Mouse (Mus musculus) limb, embryonic 15.5 days (tissue): Measurements from ENCODE around the gene Poldip3. TPM values are rescaled to one million over a fixed set of nuclear protein-coding genes. Genes with fewer than 3 reads are reported as not detected.
A peak's percentile ranks its signal among the peaks of the same experiment; 100 is the strongest.

Source experiments
- ATAC-seq: fragments of 200-750 bp; cut with Nextera tagmentation; 2 replicates; pipeline ENCODE4 v1.8.0; 2017; ENCODE audit warnings: low read depth, moderate TSS enrichment; ENCODE audit not compliant: insufficient number of reproducible peaks, low FRiP score, low TSS enrichment
- H3K27ac ChIP-seq: fragments of 300-500 bp; sonication (generic); 2 replicates; pipeline ENCODE4 v1.5.1; 2015; ENCODE audit warnings: moderate library complexity, mild to moderate bottlenecking, inconsistent platforms
- H3K27me3 ChIP-seq: fragments of 300-500 bp; sonication (generic); 2 replicates; pipeline ENCODE4 v1.6.1; 2015; ENCODE audit warnings: inconsistent platforms
- H3K36me3 ChIP-seq: fragments of 300-500 bp; sonication (generic); 2 replicates; pipeline ENCODE4 v1.6.1; 2015; ENCODE audit warnings: inconsistent platforms
- H3K4me1 ChIP-seq: fragments of 300-500 bp; sonication (generic); 2 replicates; pipeline ENCODE4 v1.6.1; 2015; ENCODE audit warnings: inconsistent platforms
- H3K4me2 ChIP-seq: fragments of 300-500 bp; sonication (generic); 2 replicates; pipeline ENCODE4 v1.6.1; 2015; ENCODE audit warnings: mild to moderate bottlenecking, inconsistent platforms
- H3K4me3 ChIP-seq: fragments of 300-500 bp; sonication (generic); 2 replicates; pipeline ENCODE4 v1.5.1; 2015; ENCODE audit warnings: mild to moderate bottlenecking, inconsistent platforms
- H3K9ac ChIP-seq: fragments of 300-500 bp; sonication (generic); 2 replicates; pipeline ENCODE4 v1.6.1; 2015; ENCODE audit warnings: inconsistent platforms
- H3K9me3 ChIP-seq: fragments of 300-500 bp; sonication (generic); 2 replicates; pipeline ENCODE4 v1.6.1; 2016; ENCODE audit warnings: inconsistent platforms
- WGBS: fragments of 180-500 bp; shearing (Covaris S2); methylation state at CpG from one replicate; pipeline ENCODE4 v1.1.7; 2015; 5-methylcytosine and 5-hydroxymethylcytosine counted together
- polyA plus RNA-seq: library from polyadenylated mRNA; unstranded; fragments of >200 nt; fragmentation: Nextera tagmentation; extraction: Ambion mirVana; gene quantifications from 2 replicates; pipeline ENCODE4 v1.2.1, GENCODE M21; 2015

Gene Poldip3
- polyA plus RNA-seq, 1 experiment from 2014 or later, result 137 TPM

DNA sequence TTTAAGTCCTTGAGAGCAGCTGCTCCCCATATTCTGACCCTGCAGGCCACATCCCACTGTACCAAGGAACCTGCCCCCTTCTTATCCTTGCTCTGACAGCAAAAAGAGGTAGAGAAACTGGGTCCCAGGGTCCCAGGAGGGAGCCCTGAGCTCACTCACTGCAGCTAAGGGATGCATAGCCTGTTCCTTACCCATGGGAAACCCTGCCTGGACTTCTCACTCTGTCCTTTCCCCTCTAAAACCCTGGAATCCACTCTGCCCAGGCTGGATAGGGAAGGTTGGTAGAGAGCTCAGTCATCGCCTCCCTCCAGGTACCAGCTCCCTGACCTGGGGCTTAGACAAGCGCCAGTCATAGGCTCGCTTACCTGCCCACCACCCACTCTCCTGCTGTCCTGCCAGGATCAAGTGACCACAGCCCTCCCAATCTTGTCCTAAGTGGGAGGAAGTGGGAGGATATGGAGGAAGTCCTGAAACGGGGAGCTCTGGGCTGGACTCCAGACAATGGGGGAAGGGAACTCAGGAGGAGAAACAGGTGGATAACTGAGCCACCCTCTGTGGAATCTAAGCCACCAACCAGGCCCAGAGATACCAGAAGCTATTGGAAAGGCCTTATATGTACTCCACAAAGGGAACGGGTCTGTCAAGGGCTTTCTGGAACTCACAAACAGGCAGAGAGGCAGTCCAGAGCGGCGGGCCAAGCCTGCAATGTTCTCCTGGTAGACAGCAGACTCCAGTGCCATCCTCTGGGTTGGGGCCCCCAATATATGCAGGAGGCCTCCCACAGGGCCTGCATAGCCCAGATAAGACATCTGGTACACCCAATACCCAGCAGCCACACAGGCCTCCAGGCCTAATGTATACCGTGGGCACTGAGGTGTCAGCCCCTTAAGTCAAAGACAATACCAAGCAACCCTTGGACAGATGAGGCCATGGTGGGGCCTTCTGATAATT is 20.9 kb upstream of the Poldip3 start:
- no peaks in the 10 kb centered on the region for H3K27me3 ChIP-seq
- H3K4me2 ChIP-seq, result no peak overlapping the region
- no peak for ATAC-seq
- 75% methylated on average over 8 of the region's 8 CpGs for WGBS
- H3K4me1 ChIP-seq, result peaks cover 59% of the 10 kb centered on the region
- no peak overlapping the region for H3K27ac ChIP-seq
- no peak overlapping the region for H3K9ac ChIP-seq
- H3K4me3 ChIP-seq, result no peak overlapping the region
- no peaks in the 10 kb centered on the region for H3K9me3 ChIP-seq
- 0 out of 2 replicates have a peak, but pooled peaks cover 5% of the 10 kb centered on the region for H3K36me3 ChIP-seq

DNA sequence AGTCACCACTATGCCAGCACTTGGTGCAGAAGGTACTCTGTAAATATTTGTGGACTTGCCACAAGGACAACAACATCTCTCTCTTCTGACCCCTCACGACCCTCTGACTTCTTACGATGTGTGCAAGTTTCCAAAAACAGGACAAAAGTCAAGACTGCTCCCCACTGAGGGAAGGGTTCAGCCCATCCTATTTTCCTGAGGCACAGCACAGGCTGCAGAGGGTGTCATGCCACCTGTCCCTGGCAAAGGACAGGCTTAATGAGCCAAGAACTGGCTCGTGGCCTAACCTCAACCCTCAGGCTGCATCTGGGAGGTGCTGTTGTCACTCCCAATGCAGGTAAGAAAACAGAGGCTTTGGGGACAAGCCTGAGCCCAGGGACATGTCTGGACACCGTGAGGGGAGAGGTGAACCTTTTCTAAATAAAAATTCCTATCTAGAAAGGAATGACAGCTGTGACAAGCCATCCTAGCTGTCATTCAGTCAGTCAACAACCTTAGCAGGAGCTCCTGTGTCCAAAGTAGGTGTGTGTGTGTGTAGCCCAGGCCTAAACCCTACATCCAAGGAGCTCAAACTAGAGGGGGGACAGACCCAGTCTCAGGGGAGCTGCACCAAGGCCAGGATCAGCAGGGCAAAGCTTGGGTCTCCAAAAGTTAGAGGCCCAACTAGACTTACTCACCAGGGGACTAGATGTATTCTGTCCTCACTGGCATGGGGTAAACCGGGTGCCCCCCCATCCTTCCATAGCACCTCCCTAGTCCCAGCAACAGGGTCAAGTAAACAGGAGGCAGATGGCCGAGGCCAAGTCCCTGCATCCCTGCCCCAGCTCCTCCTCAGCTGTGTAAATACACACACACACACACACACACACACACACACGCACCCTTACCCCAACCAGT is 19.9 kb upstream of the Poldip3 start:
- no peaks in the 10 kb centered on the region for H3K9me3 ChIP-seq
- no peaks in the 10 kb centered on the region for H3K27me3 ChIP-seq
- H3K4me2 ChIP-seq, result no peak overlapping the region
- H3K4me3 ChIP-seq, result no peak overlapping the region
- ATAC-seq, result no peak
- H3K4me1 ChIP-seq, result peaks cover 62% of the 10 kb centered on the region
- H3K27ac ChIP-seq, result no peak overlapping the region; the same call in 1 of the 2 replicates
- peaks cover 9% of the 10 kb centered on the region; the same call in 1 of the 2 replicates for H3K36me3 ChIP-seq
- 0 out of 2 replicates have a peak overlapping the region, but pooled peaks have one; percentile 20 for H3K9ac ChIP-seq
- WGBS, result 73% methylated on average over 7 of the region's 7 CpGs

DNA sequence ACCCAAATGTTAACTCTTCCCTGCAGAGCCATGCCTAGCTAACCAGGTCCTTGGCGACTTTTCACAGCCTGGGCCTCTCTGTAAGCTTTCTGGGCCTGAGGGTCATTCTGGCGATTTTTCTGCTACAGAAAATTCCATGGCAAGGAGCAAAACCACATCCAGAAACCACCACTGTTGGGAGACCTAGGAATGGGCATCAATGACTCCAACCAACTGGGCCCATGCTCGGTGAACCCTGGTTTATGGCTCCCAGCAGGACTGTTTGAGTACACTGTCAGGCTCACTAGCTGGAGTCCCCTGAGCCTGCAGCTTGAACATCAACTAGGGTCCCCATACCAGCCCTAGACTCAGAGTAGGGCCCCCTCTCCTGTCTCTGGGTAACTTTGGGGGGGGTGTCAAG is 19.1 kb upstream of the Poldip3 start:
- H3K27ac ChIP-seq, result no peak overlapping the region; the same call in 1 of the 2 replicates
- no peak overlapping the region for H3K4me3 ChIP-seq
- peaks cover 62% of the 10 kb centered on the region for H3K4me1 ChIP-seq
- 65% methylated on average over 3 of the region's 3 CpGs for WGBS
- no peak overlapping the region for H3K4me2 ChIP-seq
- no peak overlapping the region for H3K9ac ChIP-seq
- no peaks in the 10 kb centered on the region for H3K9me3 ChIP-seq
- H3K36me3 ChIP-seq, result peaks cover 12% of the 10 kb centered on the region; the same call in 1 of the 2 replicates
- H3K27me3 ChIP-seq, result no peaks in the 10 kb centered on the region
- ATAC-seq, result no peak

DNA sequence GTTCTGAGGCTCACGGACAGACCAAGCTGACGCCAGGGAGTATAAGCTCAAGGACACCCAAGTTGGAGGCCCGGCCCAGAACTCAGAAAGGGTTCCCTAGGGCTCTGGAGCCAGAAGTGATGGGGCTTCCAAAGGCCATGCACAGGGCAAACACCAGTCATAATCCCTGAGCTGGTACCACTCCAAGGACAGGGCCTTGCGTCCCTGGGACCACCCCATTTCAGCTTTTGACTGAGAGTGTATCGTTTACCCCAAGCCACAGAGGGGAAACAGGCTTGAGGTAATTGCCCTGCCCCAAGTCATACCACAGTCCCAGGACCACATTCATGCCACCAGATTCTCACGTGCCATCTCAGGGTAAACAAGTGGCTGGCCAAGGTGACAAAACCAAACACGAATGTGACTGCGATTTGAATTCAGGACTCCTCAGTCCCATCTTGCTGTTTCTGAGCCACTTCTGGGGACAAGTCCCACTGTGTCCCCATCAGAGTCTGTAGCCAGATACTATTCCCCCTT is 18.4 kb upstream of the Poldip3 start:
- no peaks in the 10 kb centered on the region for H3K27me3 ChIP-seq
- peak overlapping the region; percentile 77 for H3K27ac ChIP-seq
- peaks cover 55% of the 10 kb centered on the region for H3K4me1 ChIP-seq
- no peaks in the 10 kb centered on the region for H3K9me3 ChIP-seq
- no peak for ATAC-seq
- 75% methylated on average over 8 of the region's 8 CpGs for WGBS
- H3K36me3 ChIP-seq, result peaks cover 17% of the 10 kb centered on the region
- no peak overlapping the region for H3K9ac ChIP-seq
- H3K4me3 ChIP-seq, result no peak overlapping the region
- H3K4me2 ChIP-seq, result 0 out of 2 replicates have a peak overlapping the region, but pooled peaks have one; percentile 7

DNA sequence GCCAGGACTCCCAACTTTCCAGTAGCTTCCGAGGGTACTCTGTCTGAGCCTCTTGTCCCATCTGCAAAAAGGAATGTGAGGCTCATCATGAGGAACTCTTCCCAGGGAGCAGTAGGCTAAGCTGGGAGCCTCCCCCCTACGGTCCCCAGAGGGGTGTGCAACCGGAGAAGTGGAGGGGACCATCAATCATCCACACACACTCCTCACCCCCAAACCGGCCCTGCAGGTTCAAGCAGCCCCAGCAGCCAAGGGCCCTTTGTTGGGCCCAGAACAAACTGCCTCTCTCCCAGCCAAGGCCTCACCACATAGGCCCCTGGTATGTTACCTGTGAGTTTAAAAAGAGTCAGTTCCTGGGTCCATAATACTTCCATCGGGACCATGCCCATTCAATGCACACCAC is 17.9 kb upstream of the Poldip3 start:
- Histone ChIP-seq H3K27me3 (no peaks in the 10 kb centered on the region), H3K4me1 (peaks cover 53% of the 10 kb centered on the region), H3K9me3 (no peaks in the 10 kb centered on the region), H3K36me3 (peaks cover 22% of the 10 kb centered on the region), H3K27ac (peak overlapping the region; percentile 77), H3K4me3 (no peak overlapping the region), H3K4me2 (no peak overlapping the region), H3K9ac (no peak overlapping the region)
- 56% methylated on average over 5 of the region's 5 CpGs for WGBS
- ATAC-seq, result no peak

DNA sequence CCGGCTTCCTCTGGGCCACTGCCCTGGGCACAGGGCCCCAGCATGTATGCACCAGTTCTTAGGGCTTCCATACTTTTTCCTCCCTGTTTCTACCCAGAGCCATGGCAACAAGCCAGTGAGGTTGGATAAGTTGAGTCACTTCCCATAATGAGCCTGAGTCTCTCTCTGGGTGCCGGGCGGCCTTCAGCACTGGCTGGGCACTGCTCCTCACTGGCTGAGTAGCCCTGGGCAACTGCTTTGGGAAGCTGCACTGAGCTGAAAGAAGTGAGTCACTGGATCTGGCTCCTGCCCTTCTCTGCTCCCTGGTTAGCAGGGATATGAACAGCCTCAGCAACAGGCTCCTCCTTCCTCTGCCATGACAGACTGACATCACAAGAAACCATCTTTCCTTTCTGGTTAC is 17.5 kb upstream of the Poldip3 start:
- Histone ChIP-seq H3K4me3 (no peak overlapping the region), H3K36me3 (peaks cover 26% of the 10 kb centered on the region), H3K4me1 (peaks cover 53% of the 10 kb centered on the region), H3K27me3 (no peaks in the 10 kb centered on the region), H3K27ac (peak overlapping the region; percentile 77), H3K4me2 (no peak overlapping the region), H3K9ac (no peak overlapping the region), H3K9me3 (no peaks in the 10 kb centered on the region)
- no peak for ATAC-seq
- WGBS, result 61% methylated on average over 3 of the region's 3 CpGs

DNA sequence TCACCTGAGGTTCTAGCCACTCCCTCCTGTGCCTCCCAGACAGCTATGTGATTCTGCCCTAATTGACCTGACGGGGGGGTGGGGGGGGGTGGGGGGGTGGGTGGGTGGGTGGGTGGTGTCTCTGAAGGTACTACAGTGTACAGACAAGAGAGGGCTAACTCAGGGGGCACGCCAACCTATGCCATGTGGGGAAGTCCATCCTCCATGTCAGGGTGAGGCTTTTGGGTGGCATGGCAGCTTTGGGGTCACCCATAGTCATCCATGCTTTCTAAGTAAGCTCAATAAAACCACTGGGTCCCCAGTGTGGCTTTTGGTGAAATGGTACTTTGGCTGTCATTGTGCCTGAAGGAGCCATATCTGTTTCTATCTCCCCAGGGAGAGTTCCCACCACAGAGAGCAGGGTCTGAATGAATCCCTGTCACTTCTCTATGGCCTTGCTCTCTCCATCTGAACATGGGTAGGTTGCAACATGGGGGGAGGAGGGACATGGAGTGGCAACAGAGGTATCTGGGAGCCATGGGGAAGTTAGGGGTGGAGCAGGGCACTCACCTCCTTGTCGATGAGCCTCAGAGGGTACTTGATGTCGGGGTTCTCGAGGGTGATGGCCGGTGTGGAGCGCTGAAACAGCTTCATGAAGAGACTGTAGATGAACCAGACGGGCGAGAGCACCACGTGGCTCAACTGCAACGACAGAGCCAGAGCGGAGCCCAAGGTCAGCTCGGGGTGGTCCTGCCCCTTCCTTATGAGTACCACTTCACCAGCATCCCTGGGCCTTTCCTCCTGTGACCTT is 16.5 kb upstream of the Poldip3 start:
- Histone ChIP-seq H3K9me3 (no peaks in the 10 kb centered on the region), H3K4me1 (peaks cover 49% of the 10 kb centered on the region), H3K27me3 (no peaks in the 10 kb centered on the region), H3K4me2 (no peak overlapping the region), H3K9ac (no peak overlapping the region), H3K27ac (peak overlapping the region; percentile 77), H3K4me3 (no peak overlapping the region), H3K36me3 (peaks cover 34% of the 10 kb centered on the region)
- WGBS, result 92% methylated on average over 13 of the region's 13 CpGs
- no peak for ATAC-seq

DNA sequence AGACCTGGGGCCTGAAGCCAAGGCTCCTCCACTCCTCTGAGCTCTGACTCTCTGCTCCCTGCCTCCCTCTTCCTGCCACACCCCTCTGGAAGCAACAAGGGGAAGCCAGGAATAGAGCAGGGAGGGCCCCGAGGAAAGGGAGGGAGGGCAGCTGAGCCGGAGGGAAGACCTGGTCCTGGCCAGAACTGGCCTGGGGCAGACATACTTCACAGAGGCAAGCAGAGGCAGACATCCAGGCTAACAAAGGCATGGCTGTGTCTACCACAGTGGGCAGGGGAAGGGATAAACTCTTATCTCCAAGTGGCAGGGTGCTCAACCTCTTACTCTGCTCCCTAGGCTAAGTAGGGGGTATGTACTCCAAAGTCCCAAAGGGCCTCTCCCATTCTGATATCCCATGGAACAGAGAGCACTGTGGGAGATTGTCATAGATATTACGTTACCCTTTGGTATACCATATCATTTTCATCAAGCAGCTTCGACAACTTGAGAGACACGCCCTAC is 15.8 kb upstream of the Poldip3 start:
- H3K9ac ChIP-seq, result no peak overlapping the region
- H3K9me3 ChIP-seq, result no peaks in the 10 kb centered on the region
- H3K36me3 ChIP-seq, result peaks cover 41% of the 10 kb centered on the region
- H3K27me3 ChIP-seq, result no peaks in the 10 kb centered on the region
- H3K4me3 ChIP-seq, result no peak overlapping the region
- no peak overlapping the region for H3K4me2 ChIP-seq
- WGBS, result 60% methylated on average over 5 of the region's 5 CpGs
- no peak for ATAC-seq
- peak overlapping the region; percentile 14; the same call in 1 of the 2 replicates for H3K27ac ChIP-seq
- H3K4me1 ChIP-seq, result peaks cover 42% of the 10 kb centered on the region

DNA sequence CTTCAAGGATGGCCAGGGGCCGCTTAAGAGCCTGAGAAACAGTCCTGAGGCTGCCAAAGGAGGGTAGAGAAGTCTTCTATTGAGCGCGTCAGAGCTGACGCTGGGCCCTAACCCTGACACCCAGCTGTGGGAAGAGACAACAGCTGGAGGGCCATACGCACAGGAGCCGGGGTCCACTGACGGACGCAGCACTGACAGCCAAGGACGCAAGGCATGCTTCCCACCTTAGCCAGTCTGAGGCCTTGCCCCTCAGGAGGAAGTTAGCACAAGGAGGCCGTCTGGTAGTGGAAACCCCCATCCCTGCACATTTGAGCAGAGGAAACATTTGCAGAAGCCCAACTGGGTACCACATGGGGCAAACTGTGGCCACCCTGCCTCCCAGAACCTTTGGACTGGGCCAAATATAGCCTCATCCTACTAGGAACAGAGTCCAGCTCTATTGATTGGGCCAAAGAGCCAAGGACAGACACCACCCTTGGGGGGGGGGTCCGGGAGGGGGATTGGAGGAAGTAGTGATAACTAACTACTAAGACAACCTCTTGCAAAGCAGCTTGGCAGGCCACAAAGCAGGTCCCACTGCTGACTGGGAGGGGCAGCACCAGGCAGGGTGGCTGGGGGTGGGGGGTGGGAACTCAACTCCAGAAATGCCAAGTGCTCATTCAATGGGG is 13.8 kb upstream of the Poldip3 start:
- Histone ChIP-seq H3K4me1 (peaks cover 25% of the 10 kb centered on the region; the same call in 1 of the 2 replicates), H3K27me3 (no peaks in the 10 kb centered on the region), H3K27ac (no peak overlapping the region), H3K4me2 (no peak overlapping the region), H3K4me3 (no peak overlapping the region), H3K36me3 (peaks cover 61% of the 10 kb centered on the region), H3K9me3 (no peaks in the 10 kb centered on the region), H3K9ac (no peak overlapping the region)
- 91% methylated on average over 11 of the region's 11 CpGs for WGBS
- ATAC-seq, result no peak

DNA sequence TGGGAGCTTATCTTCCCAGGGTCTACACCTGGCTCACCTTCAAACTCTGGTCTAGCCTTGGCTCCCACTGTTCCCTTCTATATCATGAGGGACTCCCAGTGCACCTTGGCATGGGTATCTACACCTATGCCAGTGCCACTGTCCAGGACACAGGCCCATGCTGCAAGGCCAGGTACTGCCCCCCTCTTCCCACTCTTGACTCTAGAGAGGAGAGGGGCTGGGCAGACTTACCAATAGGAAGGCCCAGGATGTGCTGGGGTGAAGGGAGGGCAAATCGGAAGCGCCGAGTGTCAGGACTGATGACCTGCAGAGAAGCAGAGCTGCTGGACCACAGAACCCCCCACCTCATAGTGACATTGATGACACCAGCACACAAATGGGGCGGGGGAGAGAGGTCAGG is 12.8 kb upstream of the Poldip3 start:
- Histone ChIP-seq H3K9me3 (no peaks in the 10 kb centered on the region), H3K4me1 (peaks cover 18% of the 10 kb centered on the region; the same call in 1 of the 2 replicates), H3K27ac (no peak overlapping the region), H3K36me3 (peaks cover 69% of the 10 kb centered on the region), H3K9ac (no peak overlapping the region), H3K4me2 (no peak overlapping the region), H3K4me3 (no peak overlapping the region), H3K27me3 (no peaks in the 10 kb centered on the region)
- 96% methylated on average over 4 of the region's 4 CpGs for WGBS
- no peak for ATAC-seq
